Mouse (Mus musculus): Measurements from ENCODE around the gene Ambra1.

DNA sequence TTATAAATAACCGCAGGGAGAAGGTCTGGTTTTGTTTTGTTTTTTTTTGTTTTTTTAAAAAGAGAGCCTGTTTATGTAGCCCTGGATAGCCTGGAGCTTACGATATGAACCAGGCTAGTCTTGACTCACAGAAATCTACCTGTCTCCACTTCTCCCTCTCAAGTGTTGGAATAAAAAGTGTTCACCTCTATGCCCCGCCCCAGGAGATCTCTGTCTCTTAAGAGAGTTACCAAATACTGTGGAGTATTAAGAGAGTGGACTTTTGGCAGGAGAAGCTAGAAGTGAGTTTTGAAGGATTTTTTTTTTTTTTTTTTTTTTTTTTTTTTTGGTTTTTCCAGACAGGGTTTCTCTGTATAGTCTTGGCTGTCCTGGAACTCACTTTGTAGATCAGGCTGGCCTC lies 65.2 kb downstream of the Ambra1 start:
- TF ChIP-seq CTCF (IDR thresholded peaks at IDR 0.05; ENCODE audit: extremely low read depth, insufficient read depth, low read length): no peak
- no peak for TF ChIP-seq POLR2A (IDR thresholded peaks at IDR 0.05; ENCODE audit: extremely low read depth, insufficient read depth, low read length)
